ENCODE assay signal across 20 mouse cellular contexts in the genomic region with DNA sequence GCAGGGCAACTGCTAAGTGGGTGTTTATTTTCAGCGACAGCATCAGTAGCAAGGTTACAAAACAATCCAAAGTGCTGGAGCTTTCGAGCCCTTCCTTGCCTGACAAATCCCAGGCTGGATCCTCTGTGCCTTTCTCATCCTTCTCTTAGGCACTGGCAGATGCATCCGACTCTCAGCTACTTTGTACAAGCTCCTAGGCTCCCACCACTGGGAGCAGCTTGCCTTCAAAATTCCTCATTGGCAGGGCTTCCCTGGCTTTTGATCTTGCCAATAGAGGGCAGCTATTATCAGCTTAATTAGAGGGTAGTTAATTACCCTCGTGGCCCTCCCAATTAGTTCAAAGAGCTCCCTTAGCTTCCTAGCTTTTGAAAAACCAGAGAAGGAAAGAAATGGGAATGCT. TPM values are rescaled to one million over a fixed set of nuclear protein-coding genes. Genes with fewer than 3 reads are reported as not detected.
A peak's percentile ranks its signal among the peaks of the same experiment; 100 is the strongest.
DNase-seq lines count a peak whose midpoint lies in the region; ATAC-seq and TF ChIP-seq lines count a peak whose summit lies in the region.
"Had no signal": no experiment of that assay in that cellular context is flagged by ENCODE, and none has a peak within 500 bp of the region (broad histone marks: within the 10 kb centered on the region; RNA-seq: fewer than 3 reads in every experiment).

No protein-coding gene starts in this region.

- no peak overlapping the region for H3K27ac ChIP-seq in embryonic facial prominence, embryonic 14.5 days (replicated peaks; ENCODE audit: low read depth, low read length)
- H3K27ac ChIP-seq in embryonic facial prominence, embryonic 10.5 days (replicated peaks) = no peak overlapping the region
- no peak overlapping the region for H3K27ac ChIP-seq in hindbrain, postnatal 0 days
- H3K27ac ChIP-seq in hindbrain, embryonic 11.5 days (ENCODE audit: low read depth, low read length) = no peak overlapping the region
- H3K27ac ChIP-seq in midbrain, postnatal 0 days (ENCODE audit: low read depth, low read length) = no peak overlapping the region
- H3K27ac ChIP-seq in gastrocnemius, adult 2 months = no peak overlapping the region
- H3K27ac ChIP-seq: embryonic facial prominence, embryonic 15.5 days; heart, embryonic 15.5 days; neural tube, embryonic 12.5 days had no signal

- H3K9ac ChIP-seq in embryonic facial prominence, embryonic 14.5 days (ENCODE audit: low read depth, low read length) = no peak overlapping the region
- no peak overlapping the region for H3K9ac ChIP-seq in hindbrain, postnatal 0 days (replicated peaks; ENCODE audit: low read length)
- no peak overlapping the region for H3K9ac ChIP-seq in hindbrain, embryonic 11.5 days (ENCODE audit: low read depth, low read length)
- H3K9ac ChIP-seq in midbrain, postnatal 0 days (replicated peaks; ENCODE audit: low read length, poor library complexity, severe bottlenecking) = no peak overlapping the region
- H3K9ac ChIP-seq: embryonic facial prominence, embryonic 15.5 days; heart, embryonic 15.5 days; neural tube, embryonic 12.5 days had no signal

- no peaks in the 10 kb centered on the region for H3K36me3 ChIP-seq in embryonic facial prominence, embryonic 14.5 days (ENCODE audit: control insufficient read depth, insufficient read depth, low read length)
- H3K36me3 ChIP-seq in embryonic facial prominence, embryonic 10.5 days (replicated peaks) = no peaks in the 10 kb centered on the region
- H3K36me3 ChIP-seq in hindbrain, postnatal 0 days (ENCODE audit: insufficient read depth, low read length) = no peaks in the 10 kb centered on the region
- no peaks in the 10 kb centered on the region for H3K36me3 ChIP-seq in hindbrain, embryonic 11.5 days (ENCODE audit: control insufficient read depth, insufficient read depth, low read length)
- H3K36me3 ChIP-seq in midbrain, postnatal 0 days (ENCODE audit: insufficient read depth, low read length) = no peaks in the 10 kb centered on the region
- H3K36me3 ChIP-seq: embryonic facial prominence, embryonic 15.5 days; G1E; heart, embryonic 15.5 days; neural tube, embryonic 12.5 days had no signal

- no peaks in the 10 kb centered on the region for H3K27me3 ChIP-seq in embryonic facial prominence, embryonic 14.5 days (replicated peaks; ENCODE audit: control insufficient read depth, insufficient read depth, low read length)
- no peaks in the 10 kb centered on the region for H3K27me3 ChIP-seq in embryonic facial prominence, embryonic 10.5 days (replicated peaks; ENCODE audit: low read depth, poor library complexity, severe bottlenecking)
- H3K27me3 ChIP-seq in hindbrain, postnatal 0 days (ENCODE audit: insufficient read depth, low read length) = no peaks in the 10 kb centered on the region
- no peaks in the 10 kb centered on the region for H3K27me3 ChIP-seq in hindbrain, embryonic 11.5 days (ENCODE audit: control insufficient read depth, insufficient read depth, low read length)
- H3K27me3 ChIP-seq in midbrain, postnatal 0 days (ENCODE audit: insufficient read depth, low read length) = no peaks in the 10 kb centered on the region
- H3K27me3 ChIP-seq: embryonic facial prominence, embryonic 15.5 days; heart, embryonic 15.5 days; neural tube, embryonic 12.5 days had no signal

- H3K9me3 ChIP-seq in embryonic facial prominence, embryonic 14.5 days (ENCODE audit: control insufficient read depth, low read length) = no peaks in the 10 kb centered on the region
- no peaks in the 10 kb centered on the region for H3K9me3 ChIP-seq in embryonic facial prominence, embryonic 10.5 days
- no peaks in the 10 kb centered on the region for H3K9me3 ChIP-seq in hindbrain, postnatal 0 days (ENCODE audit: low read length)
- H3K9me3 ChIP-seq in hindbrain, embryonic 11.5 days (ENCODE audit: control insufficient read depth, low read length) = no peaks in the 10 kb centered on the region
- H3K9me3 ChIP-seq in midbrain, postnatal 0 days (ENCODE audit: low read length) = no peaks in the 10 kb centered on the region
- H3K9me3 ChIP-seq: embryonic facial prominence, embryonic 15.5 days; G1E; heart, embryonic 15.5 days; neural tube, embryonic 12.5 days had no signal

- no peak overlapping the region for H3K4me3 ChIP-seq in embryonic facial prominence, embryonic 14.5 days (ENCODE audit: low read depth, low read length)
- H3K4me3 ChIP-seq in embryonic facial prominence, embryonic 10.5 days = no peak overlapping the region
- H3K4me3 ChIP-seq in hindbrain, postnatal 0 days (ENCODE audit: low read length) = no peak overlapping the region
- no peak overlapping the region for H3K4me3 ChIP-seq in hindbrain, embryonic 11.5 days (ENCODE audit: low read depth, low read length)
- no peak overlapping the region for H3K4me3 ChIP-seq in midbrain, postnatal 0 days (ENCODE audit: low read depth, low read length)
- H3K4me3 ChIP-seq in gastrocnemius, adult 2 months = no peak overlapping the region
- H3K4me3 ChIP-seq: embryonic facial prominence, embryonic 15.5 days; heart, embryonic 15.5 days; neural tube, embryonic 12.5 days had no signal

- H3K4me2 ChIP-seq in embryonic facial prominence, embryonic 14.5 days (ENCODE audit: low read depth, low read length) = no peak overlapping the region
- H3K4me2 ChIP-seq in hindbrain, postnatal 0 days (ENCODE audit: low read depth, low read length) = no peak overlapping the region
- H3K4me2 ChIP-seq in hindbrain, embryonic 11.5 days (replicated peaks; ENCODE audit: low read depth, low read length) = no peak overlapping the region
- no peak overlapping the region for H3K4me2 ChIP-seq in midbrain, postnatal 0 days (ENCODE audit: low read depth, low read length, poor library complexity, severe bottlenecking)
- H3K4me2 ChIP-seq: embryonic facial prominence, embryonic 15.5 days; heart, embryonic 15.5 days; neural tube, embryonic 12.5 days had no signal

- no peaks in the 10 kb centered on the region for H3K4me1 ChIP-seq in embryonic facial prominence, embryonic 14.5 days (ENCODE audit: control insufficient read depth, insufficient read depth, low read length)
- 0 out of 2 replicates have a peak, but pooled peaks cover 5% of the 10 kb centered on the region for H3K4me1 ChIP-seq in embryonic facial prominence, embryonic 10.5 days
- H3K4me1 ChIP-seq in hindbrain, postnatal 0 days (ENCODE audit: insufficient read depth, low read length) = no peaks in the 10 kb centered on the region
- H3K4me1 ChIP-seq in hindbrain, embryonic 11.5 days (replicated peaks; ENCODE audit: control insufficient read depth, insufficient read depth, low read length) = no peaks in the 10 kb centered on the region
- no peaks in the 10 kb centered on the region for H3K4me1 ChIP-seq in midbrain, postnatal 0 days (ENCODE audit: insufficient read depth, low read length)
- H3K4me1 ChIP-seq: embryonic facial prominence, embryonic 15.5 days; heart, embryonic 15.5 days; neural tube, embryonic 12.5 days had no signal

- ATAC-seq in embryonic facial prominence, embryonic 14.5 days (ENCODE audit: low read depth) = no peak
- ATAC-seq in hindbrain, postnatal 0 days = no peak
- no peak for ATAC-seq in hindbrain, embryonic 11.5 days (ENCODE audit: low FRiP score)
- ATAC-seq in midbrain, postnatal 0 days (ENCODE audit: low FRiP score) = no peak
- ATAC-seq: inflammation-experienced regulatory T-cells, adult 6 months had no signal

- intact Hi-C loops in gastrocnemius, adult 2 months (cut with DNase I) = no loop called here

- DNase-seq in embryonic facial prominence, embryonic 14.5 days (ENCODE audit: low spot score) = peak; percentile 32
- no peak for DNase-seq in embryonic facial prominence, embryonic 10.5 days (ENCODE audit: low spot score)
- DNase-seq in hindbrain, postnatal 0 days (ENCODE audit: low spot score) = peak; percentile 46
- no peak for DNase-seq in hindbrain, embryonic 11.5 days (ENCODE audit: low spot score)
- DNase-seq in brain, adult 2 months (ENCODE audit: low read depth, low spot score) = peak; percentile 37
- DNase-seq in midbrain, postnatal 0 days (ENCODE audit: low spot score) = peak; percentile 60
- DNase-seq in gastrocnemius, adult 2 months = no peak
- DNase-seq: adrenal gland, postnatal 14 days; cerebellum, adult 18-20 months; gastrocnemius, postnatal 10 days; kidney, adult 2 months; kidney, postnatal 10 days; liver; lung, postnatal 14 days; thymus, postnatal 25 days had no signal

- TF ChIP-seq CTCF in hindbrain, postnatal 0 days (IDR thresholded peaks at IDR 0.05; ENCODE audit: low read depth) = 0 out of 2 replicates have a peak, but pooled peaks have one; percentile 9
- peak; percentile 29 for TF ChIP-seq CTCF in midbrain, postnatal 0 days (IDR thresholded peaks at IDR 0.05)
- TF ChIP-seq CTCF in gastrocnemius, adult 2 months (IDR thresholded peaks at IDR 0.05) = no peak

- whole genome bisulfite sequencing in embryonic facial prominence, embryonic 14.5 days = 45% methylated on average over 4 of the region's 4 CpGs
- WGBS in embryonic facial prominence, embryonic 10.5 days = 37% methylated on average over 4 of the region's 4 CpGs
- 36% methylated on average over 4 of the region's 4 CpGs for WGBS in hindbrain, postnatal 0 days
- 59% methylated on average over 4 of the region's 4 CpGs for WGBS in hindbrain, embryonic 11.5 days
- 47% methylated on average over 4 of the region's 4 CpGs for WGBS in midbrain, postnatal 0 days

RNA-seq across cellular contexts. Expression of a gene that starts 33.1 kb away (rescaled TPM):
- polyA plus RNA-seq in embryonic facial prominence, embryonic 14.5 days (2014; fragmentation: Nextera tagmentation; extraction: Ambion mirVana) = 74.3 and 81.3 TPM in 2 replicates
- 83.7 and 91.2 TPM in 2 replicates for polyA plus RNA-seq in embryonic facial prominence, embryonic 10.5 days (2016; fragmentation: Nextera tagmentation; extraction: Ambion mirVana)
- total RNA-seq in hindbrain, postnatal 0 days (2014; rRNA removed) = 282 and 307 TPM in 2 replicates
- 86.5 and 97.4 TPM in 2 replicates for polyA plus RNA-seq in hindbrain, postnatal 0 days (2015; fragmentation: Nextera tagmentation; extraction: Ambion mirVana)
- 97.1 and 105 TPM in 2 replicates for polyA plus RNA-seq in hindbrain, embryonic 11.5 days (2014; fragmentation: Nextera tagmentation; extraction: Ambion mirVana)
- 195 and 294 TPM in 2 replicates for total RNA-seq in midbrain, postnatal 0 days (2014; rRNA removed)
- polyA plus RNA-seq in midbrain, postnatal 0 days (2015; fragmentation: Nextera tagmentation; extraction: Ambion mirVana) = 80.0 and 87.1 TPM in 2 replicates
- total RNA-seq in gastrocnemius, adult 2 months (2021) = 100 to 1,000 TPM; 112 to 134 TPM

Comparison
In these comparisons a context has a peak if more than half of its experiments do, and no peak if none do; other contexts are left out.
1. DNase-seq: peak in embryonic facial prominence, embryonic 14.5 days (single experiment), hindbrain, postnatal 0 days (single experiment), brain, adult 2 months (single experiment) and midbrain, postnatal 0 days (single experiment); none in embryonic facial prominence, embryonic 10.5 days (single experiment), hindbrain, embryonic 11.5 days (single experiment) and gastrocnemius, adult 2 months (single experiment).